ENCODE assay signal across 8 mouse cellular contexts in the genomic region with DNA sequence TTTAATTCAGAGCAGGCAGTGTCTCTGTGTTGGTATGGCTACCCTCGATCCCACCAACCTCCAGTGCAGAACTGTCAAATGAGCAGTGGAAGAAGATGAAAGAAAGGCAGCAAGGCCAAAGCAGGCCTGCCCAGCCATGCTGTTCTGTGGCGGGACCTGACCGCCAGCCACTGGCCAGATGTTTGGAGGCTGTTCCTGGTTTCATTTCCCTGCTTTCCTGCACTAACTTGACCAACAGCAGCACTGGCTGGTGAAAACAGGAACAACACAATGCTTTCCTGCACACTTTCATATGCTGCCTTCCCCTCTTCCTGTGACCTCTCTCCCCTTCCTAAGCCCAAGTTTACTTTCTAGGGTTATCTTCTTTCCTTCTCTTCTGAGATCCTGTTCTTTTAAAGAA. TPM values are rescaled to one million over a fixed set of nuclear protein-coding genes. Genes with fewer than 3 reads are reported as not detected.
A peak's percentile ranks its signal among the peaks of the same experiment; 100 is the strongest.
DNase-seq lines count a peak whose midpoint lies in the region; ATAC-seq and TF ChIP-seq lines count a peak whose summit lies in the region.

No protein-coding gene starts in this region.

- H3K4me1 ChIP-seq in hindbrain, postnatal 0 days (ENCODE audit: insufficient read depth, low read length): no peaks in the 10 kb centered on the region
- H3K4me1 ChIP-seq in hindbrain, embryonic 13.5 days (replicated peaks): no peaks in the 10 kb centered on the region
- H3K4me1 ChIP-seq in limb, embryonic 11.5 days (ENCODE audit: control insufficient read depth, insufficient read depth, low read length): no peaks in the 10 kb centered on the region
- H3K4me1 ChIP-seq in hindbrain, embryonic 11.5 days (replicated peaks; ENCODE audit: control insufficient read depth, insufficient read depth, low read length): no peaks in the 10 kb centered on the region

- no peak overlapping the region for H3K9ac ChIP-seq in hindbrain, postnatal 0 days (replicated peaks; ENCODE audit: low read length)
- H3K9ac ChIP-seq in hindbrain, embryonic 13.5 days: no peak overlapping the region
- no peak overlapping the region for H3K9ac ChIP-seq in limb, embryonic 11.5 days (ENCODE audit: low read length)
- H3K9ac ChIP-seq in hindbrain, embryonic 11.5 days (ENCODE audit: low read depth, low read length): no peak overlapping the region

- ATAC-seq in hindbrain, postnatal 0 days: no peak
- no peak for ATAC-seq in hindbrain, embryonic 13.5 days (ENCODE audit: low FRiP score)
- ATAC-seq in limb, embryonic 11.5 days (ENCODE audit: insufficient number of reproducible peaks, low FRiP score, low TSS enrichment, low read depth): no peak
- no peak for ATAC-seq in hindbrain, embryonic 11.5 days (ENCODE audit: low FRiP score)

- no peaks in the 10 kb centered on the region for H3K36me3 ChIP-seq in hindbrain, postnatal 0 days (ENCODE audit: insufficient read depth, low read length)
- no peaks in the 10 kb centered on the region for H3K36me3 ChIP-seq in hindbrain, embryonic 13.5 days
- no peaks in the 10 kb centered on the region for H3K36me3 ChIP-seq in limb, embryonic 11.5 days (ENCODE audit: control insufficient read depth, insufficient read depth, low read length)
- H3K36me3 ChIP-seq in hindbrain, embryonic 11.5 days (ENCODE audit: control insufficient read depth, insufficient read depth, low read length): no peaks in the 10 kb centered on the region

- H3K27ac ChIP-seq in hindbrain, postnatal 0 days: no peak overlapping the region
- H3K27ac ChIP-seq in hindbrain, embryonic 13.5 days: no peak overlapping the region
- H3K27ac ChIP-seq in gastrocnemius, adult 2 months: peak overlapping the region; percentile 64
- H3K27ac ChIP-seq in limb, embryonic 11.5 days (replicated peaks; ENCODE audit: low read depth, low read length): no peak overlapping the region
- no peak overlapping the region for H3K27ac ChIP-seq in hindbrain, embryonic 11.5 days (ENCODE audit: low read depth, low read length)

- no peaks in the 10 kb centered on the region for H3K27me3 ChIP-seq in hindbrain, postnatal 0 days (ENCODE audit: insufficient read depth, low read length)
- no peaks in the 10 kb centered on the region for H3K27me3 ChIP-seq in hindbrain, embryonic 13.5 days
- H3K27me3 ChIP-seq in limb, embryonic 11.5 days (ENCODE audit: control insufficient read depth, insufficient read depth, low read length): no peaks in the 10 kb centered on the region
- H3K27me3 ChIP-seq in hindbrain, embryonic 11.5 days (ENCODE audit: control insufficient read depth, insufficient read depth, low read length): no peaks in the 10 kb centered on the region

- no peaks in the 10 kb centered on the region for H3K9me3 ChIP-seq in hindbrain, postnatal 0 days (ENCODE audit: low read length)
- H3K9me3 ChIP-seq in hindbrain, embryonic 13.5 days: no peaks in the 10 kb centered on the region
- H3K9me3 ChIP-seq in limb, embryonic 11.5 days (ENCODE audit: control insufficient read depth, low read length): no peaks in the 10 kb centered on the region
- H3K9me3 ChIP-seq in hindbrain, embryonic 11.5 days (ENCODE audit: control insufficient read depth, low read length): no peaks in the 10 kb centered on the region

- TF ChIP-seq CTCF in hindbrain, postnatal 0 days (IDR thresholded peaks at IDR 0.05; ENCODE audit: low read depth): peak; percentile 51
- peak; percentile 58 for TF ChIP-seq CTCF in gastrocnemius, adult 2 months (IDR thresholded peaks at IDR 0.05)

- H3K4me2 ChIP-seq in hindbrain, postnatal 0 days (ENCODE audit: low read depth, low read length): no peak overlapping the region
- H3K4me2 ChIP-seq in hindbrain, embryonic 13.5 days: no peak overlapping the region
- H3K4me2 ChIP-seq in limb, embryonic 11.5 days (ENCODE audit: low read depth, severe bottlenecking): no peak overlapping the region
- H3K4me2 ChIP-seq in hindbrain, embryonic 11.5 days (replicated peaks; ENCODE audit: low read depth, low read length): no peak overlapping the region

- intact Hi-C loops in gastrocnemius, adult 2 months (cut with DNase I): no loop called here

- no peak overlapping the region for H3K4me3 ChIP-seq in hindbrain, postnatal 0 days (ENCODE audit: low read length)
- no peak overlapping the region for H3K4me3 ChIP-seq in hindbrain, embryonic 13.5 days
- H3K4me3 ChIP-seq in gastrocnemius, adult 2 months: no peak overlapping the region
- H3K4me3 ChIP-seq in limb, embryonic 11.5 days (ENCODE audit: low read depth, low read length): no peak overlapping the region
- no peak overlapping the region for H3K4me3 ChIP-seq in hindbrain, embryonic 11.5 days (ENCODE audit: low read depth, low read length)

- DNase-seq in hindbrain, postnatal 0 days (ENCODE audit: low spot score): peak; percentile 12
- peak; percentile 69 for DNase-seq in adipocyte (ENCODE audit: low spot score)
- DNase-seq in gastrocnemius, adult 2 months: peak; percentile 69
- peak; percentile 48 for DNase-seq in limb, embryonic 11.5 days (ENCODE audit: low spot score)
- DNase-seq in cerebellum, adult 11-12 months: no peak
- no peak for DNase-seq in right cerebral cortex, adult 2 months (ENCODE audit: low spot score in 2 of 2)
- no peak for DNase-seq in hindbrain, embryonic 11.5 days (ENCODE audit: low spot score)

- 82% methylated on average over 3 of the region's 3 CpGs for WGBS in hindbrain, postnatal 0 days
- 63% methylated on average over 3 of the region's 3 CpGs for WGBS in hindbrain, embryonic 13.5 days
- 36% methylated on average over 3 of the region's 3 CpGs for WGBS in limb, embryonic 11.5 days
- 67% methylated on average over 3 of the region's 3 CpGs for WGBS in hindbrain, embryonic 11.5 days

RNA-seq across cellular contexts. Expression of a gene that starts 50.8 kb away (rescaled TPM):
- total RNA-seq in hindbrain, postnatal 0 days (2014; rRNA removed): 5.6 and 7.0 TPM in 2 replicates
- 2.6 and 3.1 TPM in 2 replicates for polyA plus RNA-seq in hindbrain, postnatal 0 days (2015; fragmentation: Nextera tagmentation; extraction: Ambion mirVana)
- 1.8 and 2.1 TPM in 2 replicates for polyA plus RNA-seq in hindbrain, embryonic 13.5 days (2015; fragmentation: Nextera tagmentation; extraction: Ambion mirVana)
- 10 to 100 TPM; 14.4 to 21.6 TPM for total RNA-seq in gastrocnemius, adult 2 months (2021)
- polyA plus RNA-seq in limb, embryonic 11.5 days (2014; fragmentation: Nextera tagmentation; extraction: Ambion mirVana): 0.87 and 1.1 TPM in 2 replicates
- 1.2 and 1.3 TPM in 2 replicates for polyA plus RNA-seq in hindbrain, embryonic 11.5 days (2014; fragmentation: Nextera tagmentation; extraction: Ambion mirVana)

Comparison
In these comparisons a context has a peak if more than half of its experiments do, and no peak if none do; other contexts are left out.
1. DNase-seq: peak in hindbrain, postnatal 0 days (single experiment), adipocyte (single experiment), gastrocnemius, adult 2 months (single experiment) and limb, embryonic 11.5 days (single experiment); none in cerebellum, adult 11-12 months (single experiment), right cerebral cortex, adult 2 months (0 of 2) and hindbrain, embryonic 11.5 days (single experiment).